ENCODE assay signal across 8 mouse cellular contexts in genomic region chr3:153911197-153911881, GRCm38 (mm10). TPM values are rescaled to one million over a fixed set of nuclear protein-coding genes. Genes with fewer than 3 reads are reported as not detected.
DNase-seq lines count a peak whose midpoint lies in the region; ATAC-seq and TF ChIP-seq lines count a peak whose summit lies in the region.

No protein-coding gene starts in this region.

- peak overlapping the region; percentile 72 for H3K4me3 ChIP-seq in layer of hippocampus, adult 2 months
- peak overlapping the region; percentile 92 for H3K4me3 ChIP-seq in forebrain, embryonic 13.5 days
- peak overlapping the region; percentile 80 for H3K4me3 ChIP-seq in limb, embryonic 10.5 days
- H3K4me3 ChIP-seq in stomach, embryonic 15.5 days (replicated peaks), result peak overlapping the region; percentile 78

- WGBS in forebrain, embryonic 13.5 days, result 48% methylated on average over 8 of the region's 8 CpGs
- 58% methylated on average over 8 of the region's 8 CpGs for WGBS in limb, embryonic 10.5 days
- 30% methylated on average over 8 of the region's 8 CpGs for WGBS in stomach, embryonic 15.5 days

- H3K27ac ChIP-seq in layer of hippocampus, adult 2 months, result peak overlapping the region; percentile 99; the same call in 1 of the 2 replicates
- no peak overlapping the region for H3K27ac ChIP-seq in forebrain, embryonic 13.5 days
- peak overlapping the region; percentile 96 for H3K27ac ChIP-seq in limb, embryonic 10.5 days
- peak overlapping the region; percentile 81 for H3K27ac ChIP-seq in stomach, embryonic 15.5 days

- intact Hi-C loops in left cerebral cortex, postnatal 25 days (cut with DNase I), result no loop called here

- peak overlapping the region; percentile 98 for H3K9ac ChIP-seq in forebrain, embryonic 13.5 days
- H3K9ac ChIP-seq in stomach, embryonic 15.5 days, result peak overlapping the region; percentile 90; the same call in 1 of the 2 replicates

- no peak for DNase-seq in layer of hippocampus, adult 2 months (ENCODE audit: low spot score in 2 of 2)
- DNase-seq in layer of hippocampus, postnatal 25 days (ENCODE audit: extremely low spot score in 1 of 2, low spot score in 1 of 2), result no peak
- peak; percentile 50 for DNase-seq in NIH3T3 (ENCODE audit: low read depth)
- DNase-seq in limb, embryonic 10.5 days (ENCODE audit: low spot score), result no peak
- DNase-seq in thymus, adult 18-20 months, result no peak
- no peak for DNase-seq in left cerebral cortex, postnatal 25 days (ENCODE audit: low spot score in 2 of 2)

- H3K4me2 ChIP-seq in forebrain, embryonic 13.5 days, result peak overlapping the region; percentile 93
- H3K4me2 ChIP-seq in stomach, embryonic 15.5 days, result peak overlapping the region; percentile 74

- no peaks in the 10 kb centered on the region for H3K9me3 ChIP-seq in forebrain, embryonic 13.5 days (replicated peaks)
- H3K9me3 ChIP-seq in limb, embryonic 10.5 days (replicated peaks), result no peaks in the 10 kb centered on the region
- H3K9me3 ChIP-seq in stomach, embryonic 15.5 days, result no peaks in the 10 kb centered on the region

- no peaks in the 10 kb centered on the region for H3K27me3 ChIP-seq in forebrain, embryonic 13.5 days
- no peaks in the 10 kb centered on the region for H3K27me3 ChIP-seq in limb, embryonic 10.5 days (ENCODE audit: low read depth, poor library complexity, severe bottlenecking)
- H3K27me3 ChIP-seq in stomach, embryonic 15.5 days (replicated peaks), result no peaks in the 10 kb centered on the region

- no peak for TF ChIP-seq CTCF in layer of hippocampus, adult 2 months (conservative IDR thresholded peaks at IDR 0.05)

- H3K36me3 ChIP-seq in forebrain, embryonic 13.5 days (ENCODE audit: poor library complexity, severe bottlenecking), result peaks cover 51% of the 10 kb centered on the region
- peaks cover 53% of the 10 kb centered on the region for H3K36me3 ChIP-seq in limb, embryonic 10.5 days
- H3K36me3 ChIP-seq in stomach, embryonic 15.5 days, result peaks cover 36% of the 10 kb centered on the region

- peaks cover 49% of the 10 kb centered on the region for H3K4me1 ChIP-seq in forebrain, embryonic 13.5 days
- H3K4me1 ChIP-seq in limb, embryonic 10.5 days, result peaks cover 40% of the 10 kb centered on the region
- peaks cover 39% of the 10 kb centered on the region for H3K4me1 ChIP-seq in stomach, embryonic 15.5 days

- ATAC-seq in forebrain, embryonic 13.5 days, result no peak
- ATAC-seq in stomach, embryonic 15.5 days (ENCODE audit: insufficient read depth, low FRiP score, low read depth), result no peak

RNA-seq across cellular contexts. Expression of gene Rabggtb, which starts 1.5 kb away (rescaled TPM):
- total RNA-seq in layer of hippocampus, adult 2 months (2021), result 10 to 100 TPM; 68.7 to 72.6 TPM
- 10 to 100 TPM; 72.8 to 73.1 TPM for total RNA-seq in layer of hippocampus, postnatal 25 days (2021)
- polyA plus RNA-seq in forebrain, embryonic 13.5 days (2015; fragmentation: Nextera tagmentation; extraction: Ambion mirVana), result 47.0 and 48.6 TPM in 2 replicates
- polyA plus RNA-seq in limb, embryonic 10.5 days (2016; fragmentation: Nextera tagmentation; extraction: Ambion mirVana), result 47.2 and 50.7 TPM in 2 replicates
- 52.5 and 56.2 TPM in 2 replicates for polyA plus RNA-seq in stomach, embryonic 15.5 days (2015; fragmentation: Nextera tagmentation; extraction: Ambion mirVana)
- 10 to 100 TPM; 64.9 TPM for total RNA-seq in left cerebral cortex, postnatal 25 days (2021)

RNA-seq across cellular contexts. Expression of gene Msh4, which starts 5.4 kb away (rescaled TPM):
- total RNA-seq in layer of hippocampus, adult 2 months (2021), result under 1 TPM; 0.49 to 0.51 TPM
- total RNA-seq in layer of hippocampus, postnatal 25 days (2021), result under 1 TPM; 0.26 to 0.27 TPM
- 0.13 and 0.14 TPM in 2 replicates for polyA plus RNA-seq in forebrain, embryonic 13.5 days (2015; fragmentation: Nextera tagmentation; extraction: Ambion mirVana)
- polyA plus RNA-seq in limb, embryonic 10.5 days (2016; fragmentation: Nextera tagmentation; extraction: Ambion mirVana), result 0.05 and 0.06 TPM in 2 replicates
- polyA plus RNA-seq in stomach, embryonic 15.5 days (2015; fragmentation: Nextera tagmentation; extraction: Ambion mirVana), result 0.08 and 0.09 TPM in 2 replicates
- total RNA-seq in left cerebral cortex, postnatal 25 days (2021), result under 1 TPM; 0.25 to 0.50 TPM

RNA-seq across cellular contexts. Expression of gene Acadm, which starts 33.1 kb away (rescaled TPM):
- 10 to 100 TPM; 41.5 to 53.9 TPM for total RNA-seq in layer of hippocampus, adult 2 months (2021)
- 10 to 100 TPM; 40.7 to 48.4 TPM for total RNA-seq in layer of hippocampus, postnatal 25 days (2021)
- 37.1 and 37.9 TPM in 2 replicates for polyA plus RNA-seq in forebrain, embryonic 13.5 days (2015; fragmentation: Nextera tagmentation; extraction: Ambion mirVana)
- 30.7 and 35.3 TPM in 2 replicates for polyA plus RNA-seq in limb, embryonic 10.5 days (2016; fragmentation: Nextera tagmentation; extraction: Ambion mirVana)
- polyA plus RNA-seq in stomach, embryonic 15.5 days (2015; fragmentation: Nextera tagmentation; extraction: Ambion mirVana), result 87.9 and 103 TPM in 2 replicates
- 10 to 100 TPM; 39.9 to 46.3 TPM for total RNA-seq in left cerebral cortex, postnatal 25 days (2021)
